Comparison of ENCODE assay signal across 7 mouse cellular contexts in genomic region chr7:142458026-142458425, GRCm38 (mm10). TPM values are rescaled to one million over a fixed set of nuclear protein-coding genes. Genes with fewer than 3 reads are reported as not detected.
DNase-seq lines count a peak whose midpoint lies in the region; ATAC-seq and TF ChIP-seq lines count a peak whose summit lies in the region.

No protein-coding gene starts in this region.

- no peak for ATAC-seq in forebrain, embryonic 12.5 days (ENCODE audit: low FRiP score)
- peak; percentile 80 for ATAC-seq in intestine, embryonic 15.5 days
- no peak for ATAC-seq in midbrain, embryonic 13.5 days
- no peak for ATAC-seq in frontal cortex, adult (ENCODE audit: low TSS enrichment)

- no peak overlapping the region for H3K9ac ChIP-seq in forebrain, embryonic 12.5 days
- H3K9ac ChIP-seq in intestine, embryonic 15.5 days: no peak overlapping the region
- no peak overlapping the region for H3K9ac ChIP-seq in midbrain, embryonic 13.5 days (replicated peaks)

- no peak for TF ChIP-seq CTCF in thymus, adult 2 months (IDR thresholded peaks at IDR 0.05; ENCODE audit: borderline replicate concordance, control insufficient read depth, extremely low read depth, insufficient read depth, low read length, poor library complexity)

- no peaks in the 10 kb centered on the region for H3K36me3 ChIP-seq in thymus, adult 2 months (ENCODE audit: control insufficient read depth, insufficient read depth, low read length)
- no peaks in the 10 kb centered on the region for H3K36me3 ChIP-seq in forebrain, embryonic 12.5 days (replicated peaks)
- H3K36me3 ChIP-seq in intestine, embryonic 15.5 days: no peaks in the 10 kb centered on the region
- H3K36me3 ChIP-seq in midbrain, embryonic 13.5 days: no peaks in the 10 kb centered on the region

- H3K4me2 ChIP-seq in forebrain, embryonic 12.5 days: no peak overlapping the region
- H3K4me2 ChIP-seq in intestine, embryonic 15.5 days (replicated peaks): no peak overlapping the region
- no peak overlapping the region for H3K4me2 ChIP-seq in midbrain, embryonic 13.5 days (replicated peaks)

- H3K4me1 ChIP-seq in thymus, adult 2 months (replicated peaks; ENCODE audit: control insufficient read depth, insufficient read depth, low read length): peaks cover 52% of the 10 kb centered on the region
- H3K4me1 ChIP-seq in forebrain, embryonic 12.5 days: peaks cover 26% of the 10 kb centered on the region
- peaks cover 26% of the 10 kb centered on the region for H3K4me1 ChIP-seq in intestine, embryonic 15.5 days (replicated peaks)
- peaks cover 20% of the 10 kb centered on the region for H3K4me1 ChIP-seq in midbrain, embryonic 13.5 days (replicated peaks)

- WGBS in thymus, adult 2 months: 40% methylated on average over 2 of the region's 2 CpGs
- 55% methylated on average over 2 of the region's 2 CpGs for WGBS in forebrain, embryonic 12.5 days
- WGBS in intestine, embryonic 15.5 days: 17% methylated on average over 2 of the region's 2 CpGs
- 43% methylated on average over 2 of the region's 2 CpGs for WGBS in midbrain, embryonic 13.5 days

- no peak for TF ChIP-seq POLR2A in thymus, adult 2 months (IDR thresholded peaks at IDR 0.05; ENCODE audit: control insufficient read depth, extremely low read depth, insufficient read depth, low read length, poor library complexity)

- no peaks in the 10 kb centered on the region for H3K9me3 ChIP-seq in forebrain, embryonic 12.5 days
- no peaks in the 10 kb centered on the region for H3K9me3 ChIP-seq in intestine, embryonic 15.5 days
- H3K9me3 ChIP-seq in midbrain, embryonic 13.5 days: no peaks in the 10 kb centered on the region

- no peak overlapping the region for H3K4me3 ChIP-seq in thymus, adult 2 months (ENCODE audit: control insufficient read depth, insufficient read depth, low read length)
- no peak overlapping the region for H3K4me3 ChIP-seq in forebrain, embryonic 12.5 days (replicated peaks)
- no peak overlapping the region for H3K4me3 ChIP-seq in intestine, embryonic 15.5 days (replicated peaks)
- no peak overlapping the region for H3K4me3 ChIP-seq in midbrain, embryonic 13.5 days (replicated peaks)

- no peaks in the 10 kb centered on the region for H3K27me3 ChIP-seq in thymus, adult 2 months (ENCODE audit: control insufficient read depth, insufficient read depth, low read length)
- 0 out of 2 replicates have a peak, but pooled peaks cover 3% of the 10 kb centered on the region for H3K27me3 ChIP-seq in forebrain, embryonic 12.5 days
- H3K27me3 ChIP-seq in intestine, embryonic 15.5 days (replicated peaks): no peaks in the 10 kb centered on the region
- no peaks in the 10 kb centered on the region for H3K27me3 ChIP-seq in midbrain, embryonic 13.5 days

- peak overlapping the region; percentile 71 for H3K27ac ChIP-seq in thymus, adult 2 months (ENCODE audit: control insufficient read depth, insufficient read depth, low read length)
- peak overlapping the region; percentile 77 for H3K27ac ChIP-seq in forebrain, embryonic 12.5 days
- H3K27ac ChIP-seq in intestine, embryonic 15.5 days: peak overlapping the region; percentile 91
- peak overlapping the region; percentile 62 for H3K27ac ChIP-seq in midbrain, embryonic 13.5 days

- no peak for DNase-seq in thymus, adult 2 months
- DNase-seq in thymus, postnatal 14 days: no peak
- DNase-seq in ovary, postnatal 14 days (ENCODE audit: low spot score): no peak

RNA-seq across cellular contexts. Expression of gene Lsp1, which starts 2.6 kb away (rescaled TPM):
- 507 and 626 TPM in 2 replicates for polyA plus RNA-seq in thymus, adult 2 months (2012; rRNA removed)
- 5.4 and 6.3 TPM in 2 replicates for polyA plus RNA-seq in forebrain, embryonic 12.5 days (2016; fragmentation: Nextera tagmentation; extraction: Ambion mirVana)
- 130 and 145 TPM in 2 replicates for polyA plus RNA-seq in intestine, embryonic 15.5 days (2015; fragmentation: Nextera tagmentation; extraction: Ambion mirVana)
- polyA plus RNA-seq in midbrain, embryonic 13.5 days (2015; fragmentation: Nextera tagmentation; extraction: Ambion mirVana): 6.5 and 6.9 TPM in 2 replicates

RNA-seq across cellular contexts. Expression of gene Tnni2, which starts 16.4 kb away (rescaled TPM):
- 3.2 and 4.3 TPM in 2 replicates for polyA plus RNA-seq in thymus, adult 2 months (2012; rRNA removed)
- 1.3 TPM in 1 of 2 replicates, not detected in the other for polyA plus RNA-seq in forebrain, embryonic 12.5 days (2016; fragmentation: Nextera tagmentation; extraction: Ambion mirVana)
- 4.8 and 4.9 TPM in 2 replicates for polyA plus RNA-seq in intestine, embryonic 15.5 days (2015; fragmentation: Nextera tagmentation; extraction: Ambion mirVana)
- polyA plus RNA-seq in midbrain, embryonic 13.5 days (2015; fragmentation: Nextera tagmentation; extraction: Ambion mirVana): 0.59 and 0.75 TPM in 2 replicates

RNA-seq across cellular contexts. Expression of gene Syt8, which starts 23.4 kb away (rescaled TPM):
- polyA plus RNA-seq in thymus, adult 2 months (2012; rRNA removed): 2.2 and 5.2 TPM in 2 replicates
- not detected in 2 replicates for polyA plus RNA-seq in forebrain, embryonic 12.5 days (2016; fragmentation: Nextera tagmentation; extraction: Ambion mirVana)
- 5.4 and 5.6 TPM in 2 replicates for polyA plus RNA-seq in intestine, embryonic 15.5 days (2015; fragmentation: Nextera tagmentation; extraction: Ambion mirVana)
- polyA plus RNA-seq in midbrain, embryonic 13.5 days (2015; fragmentation: Nextera tagmentation; extraction: Ambion mirVana): not detected in 2 replicates

RNA-seq across cellular contexts. Expression of gene Tnnt3, which starts 40.6 kb away (rescaled TPM):
- 1.1 and 2.2 TPM in 2 replicates for polyA plus RNA-seq in thymus, adult 2 months (2012; rRNA removed)
- polyA plus RNA-seq in forebrain, embryonic 12.5 days (2016; fragmentation: Nextera tagmentation; extraction: Ambion mirVana): 0.78 TPM in 1 of 2 replicates, not detected in the other
- polyA plus RNA-seq in intestine, embryonic 15.5 days (2015; fragmentation: Nextera tagmentation; extraction: Ambion mirVana): 1.4 and 4.3 TPM in 2 replicates
- 0.68 and 1.0 TPM in 2 replicates for polyA plus RNA-seq in midbrain, embryonic 13.5 days (2015; fragmentation: Nextera tagmentation; extraction: Ambion mirVana)

Comparison
In these comparisons a context has a peak if more than half of its experiments do, and no peak if none do; other contexts are left out.
1. RNA of gene Lsp1, which starts 2.6 kb away (polyA plus RNA-seq): 507 to 626 TPM in thymus, adult 2 months and 130 to 145 TPM in intestine, embryonic 15.5 days; 6.5 to 6.9 TPM in midbrain, embryonic 13.5 days and 5.4 to 6.3 TPM in forebrain, embryonic 12.5 days; every median in the first group is over 10 times any median in the second.
2. Peak in every context shown above with its lines, with median percentiles within 50 percentile points of each other: H3K27ac ChIP-seq.